Mouse (Mus musculus) urinary bladder, postnatal 4 days (tissue): ENCODE results near the gene Adck2.

Experiments used
- DNase-seq, 2 experiments: peaks; one replicate each; pipeline ENCODE4 v3.0.0; 2021 to 2022; ENCODE audit warnings: low spot score in 2 of 2

Gene Adck2

DNA sequence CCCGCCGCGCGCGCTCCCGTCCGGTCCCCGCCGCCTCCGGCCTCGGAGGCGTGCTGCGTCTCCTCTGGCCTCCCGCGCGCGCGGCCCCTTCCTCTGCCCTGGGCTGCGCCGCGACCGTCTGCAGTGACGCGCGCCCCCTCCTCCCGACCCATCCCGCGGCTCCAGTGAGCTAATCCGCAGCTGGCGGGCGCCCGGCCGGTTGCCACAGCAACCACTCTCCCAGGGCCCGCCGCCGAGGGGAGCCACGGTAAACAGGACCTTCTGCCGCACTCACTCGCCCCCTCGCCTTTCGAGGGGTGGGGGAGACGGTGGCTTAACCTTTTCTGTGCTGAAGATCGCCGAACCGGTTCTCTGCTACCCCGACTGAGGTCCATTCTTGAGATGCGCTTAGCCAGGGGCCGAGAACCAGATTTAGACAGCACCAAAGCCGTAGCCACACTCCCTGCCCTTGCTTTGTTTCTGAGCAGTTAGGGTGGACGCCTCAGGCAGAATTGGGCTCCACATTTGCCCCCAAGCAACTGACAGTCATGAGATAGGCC lies 15.9 kb upstream of the Adck2 start, which contains the start of gene Dennd2a:
Gene Dennd2a (minus strand): TSS at position 145 of the 539 bp plus-strand sequence.
- DNase-seq = peak; percentile 80 to 86

DNA sequence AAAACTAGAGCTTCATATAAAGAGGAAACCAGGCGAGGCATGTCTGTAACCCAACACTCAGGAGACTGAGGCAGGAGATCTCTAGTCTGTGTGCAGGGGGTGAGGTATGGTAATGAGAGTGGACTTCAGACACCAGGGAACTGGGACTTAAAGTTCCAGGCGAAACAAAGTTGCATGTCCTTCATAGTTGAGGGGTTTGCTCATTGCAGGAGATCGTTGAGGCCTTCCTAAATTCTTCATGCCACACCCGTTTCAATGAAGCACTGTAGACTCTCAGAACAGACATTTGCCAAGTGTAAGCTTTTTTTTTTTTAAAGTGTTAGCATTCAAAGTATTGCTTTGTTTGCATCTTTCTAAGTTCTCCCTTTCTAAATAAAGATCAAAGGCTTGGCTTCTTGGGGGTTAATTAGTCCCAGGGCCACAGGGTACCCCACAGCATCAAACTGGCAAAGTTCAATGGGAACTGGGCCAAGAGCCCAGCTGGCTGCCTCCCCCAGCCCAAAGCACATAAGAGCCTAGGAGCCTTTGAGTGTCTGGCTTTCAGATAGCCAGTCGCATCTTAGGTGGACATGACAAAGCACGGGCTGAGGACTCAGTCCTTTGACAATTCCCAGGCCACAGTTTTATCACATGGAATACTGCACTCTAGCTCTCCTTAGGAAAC lies 14.3 kb upstream of the Adck2 start:
- no peak for DNase-seq

DNA sequence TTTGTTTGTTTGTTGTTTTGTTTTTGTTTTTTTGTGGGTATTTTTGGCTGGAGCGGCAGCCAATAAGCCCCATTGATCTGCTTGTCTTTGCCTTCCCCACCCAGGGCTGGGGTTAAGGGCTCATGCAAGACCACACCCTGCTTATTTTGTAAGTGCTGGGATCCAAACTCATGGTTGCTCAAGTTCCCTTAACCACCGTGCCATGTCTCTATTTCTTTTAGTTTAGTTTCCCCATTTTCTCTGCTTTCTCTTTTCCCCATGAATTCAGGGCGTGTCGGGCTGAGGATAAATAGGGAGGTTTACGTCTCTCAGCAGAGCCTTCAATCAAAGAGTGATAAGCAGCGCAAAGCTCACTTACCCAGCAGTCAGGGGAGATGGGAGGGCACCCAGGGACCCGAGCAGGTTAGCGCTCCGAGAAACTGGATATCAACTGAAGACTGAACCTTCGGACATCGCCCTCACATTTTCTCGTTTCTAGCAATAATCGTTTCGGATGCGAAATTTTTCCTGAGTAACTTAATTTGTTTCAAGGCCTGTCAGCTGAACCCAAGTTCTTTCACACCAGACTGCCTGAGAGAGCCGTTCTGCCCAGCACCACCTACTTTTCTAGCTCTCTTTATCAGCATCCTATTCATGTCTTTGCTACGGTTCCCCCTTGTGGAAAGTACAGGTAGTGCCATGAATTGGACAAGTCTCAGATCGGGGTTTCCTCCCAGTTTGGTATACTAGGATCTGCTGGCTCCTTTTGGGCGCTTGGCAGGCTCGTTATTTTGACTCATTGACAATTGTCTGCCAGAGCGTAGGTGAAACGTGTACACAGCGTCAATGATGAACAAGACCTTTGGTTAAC lies 11.3 kb upstream of the Adck2 start:
- DNase-seq = peak; percentile 51 to 73

DNA sequence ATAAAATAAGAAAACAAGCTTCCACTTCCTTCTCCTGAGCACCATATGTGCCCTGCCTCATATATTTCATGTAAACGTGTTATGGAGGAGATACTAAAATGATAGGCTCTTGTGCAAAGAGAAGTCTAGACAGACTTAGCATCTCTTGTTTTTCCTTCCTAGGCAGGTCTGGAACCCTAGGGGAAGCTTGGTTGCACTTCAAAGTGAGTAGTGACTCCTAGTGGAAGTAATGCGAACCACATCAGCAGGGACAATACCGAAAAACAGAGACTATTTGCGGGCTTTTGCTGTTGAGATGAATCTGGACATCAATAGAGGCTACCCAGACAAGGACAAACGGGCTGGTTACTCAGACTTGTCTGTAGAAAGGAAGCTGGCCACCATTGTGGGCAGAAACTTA lies 6.1 kb upstream of the Adck2 start:
- DNase-seq = no peak

DNA sequence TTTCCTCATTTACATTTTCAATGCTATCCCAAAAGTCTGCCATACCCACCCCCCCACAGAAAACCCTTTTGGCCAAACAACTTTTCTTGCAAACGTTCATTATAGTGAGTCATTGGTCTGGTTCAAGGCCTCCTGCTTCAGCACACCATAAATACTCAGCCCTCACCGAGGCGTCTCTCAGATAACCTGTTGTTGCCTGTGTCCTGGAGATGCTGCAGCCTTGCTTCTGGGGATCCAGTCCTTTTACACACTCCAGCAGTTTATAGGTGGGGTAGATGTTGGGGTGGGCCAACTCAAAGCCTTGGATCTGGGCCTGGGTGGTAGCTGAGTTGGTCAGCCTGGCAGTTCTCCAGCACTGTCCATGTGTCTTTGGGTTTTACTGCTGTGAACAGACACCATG lies 3.2 kb upstream of the Adck2 start:
- no peak for DNase-seq

DNA sequence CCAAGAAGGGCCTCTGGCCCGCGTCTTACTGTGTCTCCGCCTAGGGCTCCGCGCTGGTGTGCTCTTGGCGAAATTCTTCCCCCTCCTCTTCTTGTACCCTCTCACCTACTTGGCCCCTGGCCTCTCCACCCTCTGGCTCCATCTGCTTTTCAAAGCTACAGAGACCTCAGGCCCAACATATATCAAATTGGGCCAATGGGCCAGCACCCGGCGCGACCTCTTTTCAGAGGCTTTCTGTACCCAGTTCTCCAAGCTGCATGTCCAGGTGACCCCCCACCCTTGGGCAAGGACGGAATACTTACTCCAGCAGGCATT lies 839 bp downstream of the Adck2 start:
- no peak for DNase-seq

DNA sequence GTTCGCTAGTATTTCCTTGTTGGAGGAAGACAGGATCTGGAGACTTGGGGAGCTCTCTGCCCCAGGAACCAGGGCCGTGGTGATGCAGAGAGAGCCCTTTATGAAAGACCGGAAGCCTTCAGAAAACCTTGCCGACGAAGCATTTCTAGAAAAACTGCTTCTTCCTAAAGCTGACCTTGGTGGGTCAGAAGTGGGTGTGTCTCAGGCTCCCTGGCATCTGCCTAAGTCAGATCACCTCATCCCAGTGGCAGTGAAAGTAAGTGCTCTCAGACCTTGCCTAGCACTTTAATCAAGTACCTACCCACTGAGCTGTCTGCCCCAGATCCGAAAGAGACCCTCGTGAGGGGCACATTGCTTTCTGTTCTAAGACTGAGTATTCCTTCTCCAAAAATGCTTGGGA lies 1.3 kb downstream of the Adck2 start:
- DNase-seq = no peak

DNA sequence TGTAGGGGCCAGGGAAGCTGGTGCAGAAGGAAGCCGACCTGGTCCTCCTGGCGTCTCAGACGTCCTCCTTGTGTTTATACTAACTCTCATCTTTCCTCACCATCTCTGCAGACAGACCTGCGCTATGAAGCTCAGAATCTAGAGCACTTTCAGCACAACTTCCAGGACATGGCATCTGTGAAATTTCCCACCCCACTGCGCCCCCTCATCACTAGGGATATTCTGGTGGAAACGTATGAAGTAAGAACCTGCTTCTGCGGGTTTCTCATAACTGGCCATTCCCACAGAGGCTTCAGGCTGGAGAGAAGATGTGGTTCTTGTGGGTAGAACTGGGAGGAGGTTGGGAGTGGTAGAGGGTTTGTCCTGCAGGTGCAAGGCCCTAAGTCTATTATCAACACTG lies 5.9 kb downstream of the Adck2 start:
- DNase-seq = no peak

DNA sequence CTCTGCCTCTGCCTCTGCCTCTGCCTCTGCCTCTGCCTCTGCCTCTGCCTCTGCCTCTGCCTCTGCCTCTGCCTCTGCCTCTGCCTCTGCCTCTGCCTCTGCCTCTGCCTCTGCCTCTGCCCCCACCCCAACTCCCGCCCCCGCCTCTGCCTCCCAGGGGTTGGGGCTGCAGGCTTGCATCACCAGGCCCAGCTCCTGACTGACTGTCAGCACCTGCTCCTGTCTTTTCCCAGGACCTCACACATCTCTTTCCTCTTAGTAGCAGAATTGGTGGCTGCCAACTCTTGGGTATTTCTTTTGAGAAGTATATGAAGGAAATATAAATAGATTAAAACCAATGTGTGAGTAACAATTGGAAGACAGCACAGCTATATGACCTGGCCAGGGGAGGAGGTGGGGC lies 6.9 kb downstream of the Adck2 start:
- DNase-seq = no peak

DNA sequence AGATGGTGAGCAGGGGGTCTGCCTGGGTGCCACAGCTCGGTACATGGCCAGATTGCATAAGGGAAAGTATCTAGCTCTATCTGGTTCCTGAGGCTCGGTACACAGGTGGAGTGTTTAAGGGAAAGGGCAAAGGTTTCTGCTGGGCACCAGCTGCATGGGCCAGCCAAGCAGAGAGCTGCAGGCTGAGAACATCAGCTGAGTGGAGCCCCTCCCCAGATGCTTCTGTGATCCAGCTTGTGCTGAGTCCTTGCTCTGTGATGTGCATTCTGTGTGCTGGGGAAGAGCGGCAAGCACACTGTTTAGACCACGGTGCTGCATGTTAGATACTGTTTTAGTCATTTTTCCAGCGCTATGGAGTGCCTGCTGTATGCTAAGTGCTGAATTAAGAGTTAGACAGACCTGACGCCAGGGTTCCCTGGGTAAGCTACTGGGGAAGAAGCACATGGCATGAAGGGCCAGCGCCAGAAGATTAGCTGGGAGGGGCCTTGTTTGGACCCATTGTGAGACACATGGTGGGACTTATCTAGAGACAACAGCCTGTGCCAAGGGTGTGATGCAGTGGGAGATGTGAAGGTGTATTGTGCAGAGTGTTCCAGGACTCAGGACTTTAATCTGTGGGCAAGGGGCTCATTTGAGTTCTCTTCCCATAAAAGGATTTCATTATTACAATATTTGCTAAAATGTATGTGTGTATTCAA lies 7.6 kb downstream of the Adck2 start:
- no peak for DNase-seq

DNA sequence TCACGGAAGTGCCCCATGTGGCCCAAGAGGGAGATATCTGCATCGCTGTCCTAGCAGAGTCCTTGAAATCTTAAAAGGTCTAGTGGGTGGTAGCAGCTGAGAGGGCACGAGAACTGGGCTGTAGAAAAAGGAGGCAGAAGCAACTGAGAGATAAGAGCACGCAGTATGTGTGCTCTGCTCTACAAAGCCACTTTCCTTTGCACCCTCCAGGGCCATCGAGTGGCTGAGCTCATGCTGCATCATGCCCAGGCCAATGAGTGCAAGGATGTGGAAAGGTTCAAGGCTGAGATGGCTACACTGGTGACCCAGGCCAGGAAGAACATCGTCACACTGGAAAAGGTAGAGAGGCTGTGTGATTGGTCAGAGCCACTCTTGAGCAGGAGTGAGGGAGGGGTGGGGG lies 11.8 kb downstream of the Adck2 start, which contains the start of gene Gm42420:
Gene Gm42420 (plus strand): TSS at position 237 of the 400 bp plus-strand sequence.
- no peak for DNase-seq

DNA sequence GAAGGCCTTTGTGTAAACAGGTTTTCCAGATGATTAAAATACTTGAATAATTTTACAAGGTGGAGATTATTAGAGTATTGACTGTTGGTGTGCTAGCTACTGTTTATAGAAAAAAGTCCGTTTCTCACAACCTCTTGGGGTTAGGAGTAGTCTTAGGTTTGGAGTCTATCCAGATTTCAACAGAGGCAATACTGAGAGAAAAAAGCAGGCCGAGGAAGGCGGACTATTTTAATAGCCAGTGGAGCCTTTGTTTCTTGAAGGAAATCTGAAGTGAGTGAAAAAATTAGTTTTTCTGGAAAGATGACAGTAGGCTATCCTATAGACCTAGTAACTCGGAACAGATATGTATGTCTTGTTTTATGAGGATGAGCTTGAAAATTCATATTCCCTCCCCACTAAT lies 17.8 kb downstream of the Adck2 start:
- DNase-seq = no peak

DNA sequence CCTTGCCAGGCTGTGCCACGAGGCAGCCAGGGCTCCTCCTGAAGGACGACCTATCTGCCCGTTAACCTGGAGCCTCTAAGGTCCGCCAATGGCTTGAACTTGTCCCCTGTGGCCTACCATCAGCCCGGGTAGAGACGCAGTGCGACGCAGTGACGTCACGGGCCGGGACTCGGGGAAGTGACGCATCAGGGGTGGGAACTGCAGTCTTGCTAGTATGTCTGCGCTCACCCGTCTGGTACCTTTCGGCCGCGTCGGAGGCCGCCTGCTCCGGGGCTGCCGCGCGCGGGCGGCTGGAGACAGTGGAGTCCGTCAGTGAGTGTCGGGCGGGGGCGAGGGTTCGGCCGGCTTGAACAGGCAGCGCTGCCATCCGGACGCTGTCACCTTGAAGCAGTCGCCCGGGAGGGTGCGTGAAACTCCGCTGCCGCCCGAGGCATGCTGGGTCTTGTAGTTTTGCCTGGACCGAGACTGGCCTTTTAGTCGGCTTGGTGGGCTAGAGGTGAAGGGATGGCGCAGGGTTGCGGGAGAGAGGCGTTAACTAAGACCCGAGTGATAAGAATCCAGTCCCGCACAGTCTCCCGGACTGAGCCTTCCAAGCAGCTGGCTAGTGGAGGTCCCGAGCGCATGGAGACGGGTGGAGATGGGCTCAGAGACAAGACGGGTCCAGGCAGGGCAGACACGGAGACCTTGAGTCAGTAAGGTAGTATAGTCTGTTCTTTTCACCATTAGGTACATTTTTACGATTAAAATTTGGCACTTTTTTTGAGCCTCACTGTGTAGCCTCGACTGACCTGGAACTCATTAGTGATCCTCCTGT lies 18.9 kb downstream of the Adck2 start, which contains the start of gene Ndufb2:
Gene Ndufb2 (plus strand): TSS at position 174 of the 814 bp plus-strand sequence.
- DNase-seq = peak; percentile 88 to 91

DNA sequence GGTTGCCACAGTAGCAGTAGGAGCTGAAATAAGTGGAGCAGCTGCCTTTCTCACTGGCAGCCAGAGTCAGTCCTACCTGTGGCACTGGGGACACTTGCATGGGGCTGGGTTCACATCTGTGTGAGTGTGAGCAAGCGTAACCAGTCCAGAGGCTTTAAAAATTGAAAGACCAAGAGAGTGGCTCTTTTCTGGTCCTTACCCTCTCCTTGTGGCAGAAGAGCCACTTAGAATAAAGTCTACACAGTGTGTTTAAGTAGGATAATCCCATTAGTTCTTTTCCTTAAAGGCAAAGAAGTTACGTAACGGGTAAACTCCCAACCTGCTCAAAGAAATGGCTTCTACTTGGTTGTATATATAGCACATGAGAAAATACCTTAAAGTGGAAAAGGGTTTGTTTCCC lies 27.2 kb downstream of the Adck2 start:
- no peak for DNase-seq

DNA sequence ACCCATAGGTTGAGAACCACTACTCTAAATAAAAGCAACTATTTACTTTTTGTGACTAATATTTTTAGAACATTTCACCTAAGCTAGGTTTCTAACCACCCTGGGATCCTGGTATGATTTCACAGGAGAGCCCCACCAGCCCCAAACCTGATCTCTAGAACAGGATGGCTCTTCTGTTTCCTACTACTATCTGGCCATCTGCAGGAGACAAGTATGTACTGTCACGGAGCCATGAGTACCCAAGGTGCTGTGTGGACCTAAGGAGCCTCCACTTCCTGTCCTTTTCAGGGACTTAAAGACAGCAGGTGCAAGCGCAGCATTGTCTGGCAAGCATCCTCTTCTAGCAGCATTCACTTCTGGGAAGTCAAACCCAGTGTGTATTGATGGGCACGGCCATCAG lies 28.2 kb downstream of the Adck2 start:
- DNase-seq = no peak

DNA sequence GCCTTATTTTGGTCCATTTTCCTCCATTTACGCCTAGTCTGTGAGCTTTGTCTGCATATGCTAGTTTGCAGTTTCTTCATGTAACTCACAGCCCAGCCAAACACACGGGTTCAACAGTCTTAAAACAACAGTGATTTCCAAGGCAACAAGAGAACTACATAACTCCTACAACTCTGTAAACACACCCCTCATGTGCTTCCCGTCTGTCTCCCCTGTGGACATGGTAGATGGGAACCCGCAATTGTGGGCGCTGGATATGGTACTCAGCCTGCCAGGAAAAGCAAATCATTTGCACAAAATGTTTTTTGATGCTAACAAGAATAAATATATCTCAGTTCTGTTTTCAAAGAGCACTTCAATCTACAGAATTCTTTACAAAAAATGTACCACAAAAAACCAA lies 30.9 kb downstream of the Adck2 start:
- DNase-seq = no peak

DNA sequence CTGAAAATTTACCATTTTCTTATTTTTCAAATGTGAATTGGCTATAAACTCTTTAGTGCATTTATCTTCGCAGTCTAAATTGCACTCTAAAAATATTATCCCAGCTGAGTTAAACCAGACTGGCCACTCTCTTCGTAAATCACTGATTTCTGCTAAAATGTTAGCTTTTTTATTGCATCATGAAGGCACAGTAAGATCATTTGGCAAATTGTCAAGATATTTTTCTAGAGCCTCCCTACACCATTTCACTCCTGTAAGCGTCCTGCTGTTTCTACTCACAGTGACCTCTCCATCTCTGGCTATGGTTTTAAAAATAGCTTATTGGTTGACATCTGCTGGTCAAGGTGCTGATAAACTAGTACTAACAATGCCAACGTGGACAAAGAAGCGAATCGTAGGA lies 32.4 kb downstream of the Adck2 start:
- no peak for DNase-seq

DNA sequence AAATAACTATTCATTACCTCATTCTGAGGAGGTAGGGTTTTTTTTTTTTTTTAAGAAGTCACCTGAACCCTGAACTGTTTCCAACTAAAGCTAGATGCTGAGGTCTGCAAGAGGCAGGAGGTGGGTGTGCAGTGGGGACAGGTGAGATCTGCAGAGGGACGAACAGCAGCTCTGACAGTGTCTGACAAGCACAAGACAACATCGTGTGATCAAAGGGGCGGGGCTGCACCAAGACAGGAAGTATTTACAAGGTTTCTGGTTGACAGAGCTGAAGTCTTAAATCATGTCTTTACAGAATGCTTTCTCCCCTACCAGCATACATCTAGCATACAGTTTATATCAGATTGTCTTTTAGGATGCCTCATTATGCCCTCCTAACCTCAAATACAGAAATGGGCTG lies 33.2 kb downstream of the Adck2 start:
- no peak for DNase-seq

DNA sequence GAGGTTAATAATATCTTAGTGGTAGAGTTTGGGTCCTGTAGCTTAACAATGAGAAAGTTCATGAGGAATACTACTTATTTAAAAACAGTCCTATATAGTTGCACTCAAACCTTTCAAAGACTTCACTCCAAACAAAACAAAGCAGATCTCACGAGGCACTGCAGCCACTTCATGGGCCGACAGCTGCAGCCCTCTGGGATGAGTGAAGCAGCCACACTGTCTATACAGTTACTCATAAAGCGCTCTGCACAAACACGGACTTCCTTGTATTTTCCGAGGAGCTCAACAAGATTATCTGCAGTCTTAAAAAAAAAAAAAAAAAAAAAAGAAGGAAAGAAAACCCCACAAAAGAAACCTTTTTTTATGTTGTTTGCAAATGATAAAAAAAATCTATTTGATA lies 33.7 kb downstream of the Adck2 start:
- no peak for DNase-seq

DNA sequence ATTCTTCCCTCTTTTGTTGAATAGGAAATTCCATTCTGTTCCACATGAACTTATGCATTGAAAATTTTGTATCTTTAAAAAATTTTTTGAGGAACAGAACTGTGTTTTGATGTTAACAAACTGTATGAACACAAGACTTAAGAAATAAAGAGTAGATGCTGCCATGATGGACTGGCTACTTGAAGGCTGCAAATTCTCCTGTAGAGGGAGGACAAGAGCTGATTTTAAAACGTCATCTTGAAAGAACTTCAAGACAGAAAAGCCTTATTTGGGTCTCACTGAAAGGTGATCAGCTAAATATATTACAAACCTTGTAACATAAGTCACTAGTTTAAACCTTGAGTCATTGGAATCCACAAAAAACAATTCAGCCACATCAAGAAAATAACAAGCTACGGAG lies 36.5 kb downstream of the Adck2 start:
- no peak for DNase-seq

DNA sequence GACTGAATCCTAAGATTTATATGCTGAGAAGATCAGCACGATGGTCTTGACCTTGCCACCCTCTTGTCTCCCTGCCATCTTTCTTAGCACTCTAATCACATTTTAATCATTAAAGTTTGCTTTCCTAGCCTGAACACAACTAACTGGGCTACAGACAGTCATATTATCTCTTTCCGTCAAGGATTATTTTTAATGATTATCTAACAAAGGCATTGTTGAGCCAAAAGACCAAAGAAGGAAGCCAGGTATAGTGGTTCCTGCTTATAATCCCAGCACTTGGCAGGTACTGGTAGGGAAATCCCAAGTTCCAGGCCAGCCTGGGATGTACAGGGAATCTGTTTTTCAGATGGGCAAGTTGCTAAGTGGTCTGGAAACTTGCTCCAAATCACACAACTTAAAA lies 37.6 kb downstream of the Adck2 start:
- DNase-seq = no peak
